Mouse (Mus musculus) hindbrain, embryonic 15.5 days (tissue): Measurements from ENCODE around the gene Fzd2. TPM values are rescaled to one million over a fixed set of nuclear protein-coding genes. Genes with fewer than 3 reads are reported as not detected.

ENCODE experiments used
- ATAC-seq: fragments of 200-750 bp; cut with Nextera tagmentation; 2 replicates; pipeline ENCODE4 v1.8.0; 2017; ENCODE audit warnings: low read depth, moderate number of reproducible peaks, moderate TSS enrichment; ENCODE audit not compliant: low FRiP score
- H3K27ac ChIP-seq: fragments of 300-500 bp; sonication (generic); replicated peaks from 2 replicates; pipeline ENCODE4 v1.5.1; 2015; ENCODE audit warnings: mild to moderate bottlenecking, inconsistent platforms
- H3K27me3 ChIP-seq: fragments of 300-500 bp; sonication (generic); 2 replicates; pipeline ENCODE4 v1.6.1; 2015; ENCODE audit warnings: control low read depth, inconsistent platforms
- H3K36me3 ChIP-seq: fragments of 300-500 bp; sonication (generic); 2 replicates; pipeline ENCODE4 v1.6.1; 2015; ENCODE audit warnings: control low read depth, inconsistent platforms
- H3K4me1 ChIP-seq: fragments of 300-500 bp; sonication (generic); replicated peaks from 2 replicates; pipeline ENCODE4 v1.6.1; 2015; ENCODE audit warnings: control low read depth, inconsistent platforms
- H3K4me2 ChIP-seq: fragments of 300-500 bp; sonication (generic); 2 replicates; pipeline ENCODE4 v1.6.1; 2015; ENCODE audit warnings: moderate library complexity, mild to moderate bottlenecking, inconsistent platforms
- H3K4me3 ChIP-seq: fragments of 300-500 bp; sonication (generic); 2 replicates; pipeline ENCODE4 v1.5.1; 2015; ENCODE audit warnings: mild to moderate bottlenecking, inconsistent platforms
- H3K9ac ChIP-seq: fragments of 300-500 bp; sonication (generic); 2 replicates; pipeline ENCODE4 v1.6.1; 2015; ENCODE audit warnings: inconsistent platforms
- H3K9me3 ChIP-seq: fragments of 300-500 bp; sonication (generic); 2 replicates; pipeline ENCODE4 v1.6.1; 2016; ENCODE audit warnings: control low read depth, inconsistent platforms
- WGBS: fragments of 180-500 bp; shearing (Covaris S2); methylation state at CpG from one replicate; pipeline ENCODE4 v1.1.7; 2015; 5-methylcytosine and 5-hydroxymethylcytosine counted together
- polyA plus RNA-seq: library from polyadenylated mRNA; unstranded; fragments of >200 nt; fragmentation: Nextera tagmentation; extraction: Ambion mirVana; gene quantifications from 2 replicates; pipeline ENCODE4 v1.2.1, GENCODE M21; 2015

The Fzd2 gene
- polyA plus RNA-seq, 1 experiment from 2014 or later = 7.9 TPM

DNA sequence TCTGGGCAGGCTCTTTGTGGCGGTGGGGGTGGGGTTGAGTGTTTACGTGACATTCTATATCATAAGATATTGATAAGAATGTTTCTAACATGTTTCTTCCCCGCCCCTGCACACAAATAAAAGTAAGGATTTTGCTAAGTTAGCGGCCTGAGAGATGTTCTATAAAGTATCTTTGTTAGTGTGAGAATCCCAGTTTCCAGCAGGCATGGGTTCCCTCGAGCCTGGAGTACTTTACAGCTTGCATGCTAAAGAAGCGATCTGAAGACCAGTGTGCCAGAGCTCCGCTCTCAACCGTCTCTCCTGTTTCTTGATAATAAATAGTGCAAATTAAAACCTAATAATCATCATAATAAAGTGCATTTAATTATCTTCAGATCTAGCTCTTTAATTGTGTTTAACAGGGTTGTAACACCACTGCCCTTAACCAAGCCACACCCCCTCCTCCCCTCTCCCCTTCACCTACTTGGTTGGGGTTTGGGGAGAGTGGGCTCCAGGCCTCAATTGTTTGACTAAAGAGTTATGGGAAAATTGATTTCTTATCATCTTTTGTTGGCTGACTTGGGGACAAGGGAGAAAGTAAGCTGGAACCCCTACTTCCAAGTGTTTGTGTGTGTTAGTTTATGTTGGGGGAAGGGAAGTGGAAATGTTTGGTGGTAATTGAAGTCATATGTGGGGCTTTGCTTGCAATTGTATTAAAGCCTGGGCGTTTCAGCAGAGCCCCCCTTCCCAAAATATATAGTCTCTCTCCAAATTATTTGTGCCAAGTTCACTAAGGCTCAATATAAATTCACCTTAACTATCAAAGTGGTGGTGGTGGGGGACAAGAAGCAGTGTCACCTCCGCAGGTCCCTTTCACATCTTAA lies 3.7 kb downstream of the Fzd2 start:
- H3K9ac ChIP-seq = no peak overlapping the region
- H3K27ac ChIP-seq = no peak overlapping the region
- H3K4me2 ChIP-seq = peak overlapping the region; percentile 95
- ATAC-seq = no peak
- peaks cover 39% of the 10 kb centered on the region for H3K4me1 ChIP-seq
- H3K36me3 ChIP-seq = no peaks in the 10 kb centered on the region
- WGBS = 19% methylated on average over 10 of the region's 10 CpGs
- peak overlapping the region; percentile 77 for H3K4me3 ChIP-seq
- no peaks in the 10 kb centered on the region for H3K9me3 ChIP-seq
- peaks cover 5% of the 10 kb centered on the region for H3K27me3 ChIP-seq

DNA sequence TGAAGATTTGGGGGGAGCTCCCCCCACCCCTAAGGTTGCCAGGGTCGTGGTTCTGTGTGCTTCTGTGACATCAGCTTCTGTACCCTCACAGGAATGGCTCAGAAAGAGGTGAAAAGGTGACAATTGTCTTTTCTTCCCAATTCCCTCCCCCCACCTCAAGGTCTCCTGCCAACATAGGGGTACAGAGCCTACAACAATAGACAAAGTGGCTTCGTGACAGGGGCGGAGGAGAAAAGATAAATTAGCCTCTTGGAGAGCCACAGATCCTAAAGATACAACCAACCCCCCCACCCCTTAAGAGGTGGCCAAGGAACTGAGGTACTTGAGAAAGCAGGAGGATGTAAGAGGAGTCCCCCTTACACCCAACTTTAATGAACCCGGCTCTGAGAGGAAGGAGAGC lies 4.5 kb downstream of the Fzd2 start:
- Histone ChIP-seq H3K4me1 (peaks cover 32% of the 10 kb centered on the region), H3K4me3 (no peak overlapping the region), H3K27me3 (peaks cover 5% of the 10 kb centered on the region), H3K9ac (no peak overlapping the region), H3K27ac (no peak overlapping the region), H3K9me3 (no peaks in the 10 kb centered on the region), H3K4me2 (peak overlapping the region; percentile 95; the same call in 1 of the 2 replicates), H3K36me3 (no peaks in the 10 kb centered on the region)
- WGBS = 34% methylated on average over 4 of the region's 4 CpGs
- no peak for ATAC-seq

DNA sequence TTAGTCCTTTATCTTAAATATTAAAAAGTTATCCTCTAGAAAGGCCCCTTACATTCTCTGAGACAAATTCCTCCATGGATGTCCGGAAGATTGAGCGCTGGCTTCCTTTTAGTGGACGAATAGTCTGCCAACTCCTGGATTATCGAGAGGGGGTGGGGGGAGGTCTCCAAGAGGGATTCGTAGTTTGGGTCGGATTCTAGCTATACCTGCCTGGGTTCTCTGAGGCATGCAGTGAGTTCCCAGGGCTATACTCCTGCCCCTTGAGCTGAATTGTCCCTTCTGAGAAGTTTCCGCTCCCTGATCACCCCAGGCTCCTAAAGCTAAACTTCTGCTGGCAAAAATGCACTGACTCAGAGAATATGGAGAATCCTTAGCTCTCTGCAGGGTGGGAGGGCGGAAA lies 5.3 kb downstream of the Fzd2 start:
- 58% methylated on average over 8 of the region's 8 CpGs for WGBS
- no peak overlapping the region for H3K4me3 ChIP-seq
- no peaks in the 10 kb centered on the region for H3K36me3 ChIP-seq
- H3K9ac ChIP-seq = no peak overlapping the region
- ATAC-seq = no peak
- H3K4me2 ChIP-seq = no peak overlapping the region
- peaks cover 5% of the 10 kb centered on the region for H3K27me3 ChIP-seq
- H3K4me1 ChIP-seq = peaks cover 30% of the 10 kb centered on the region
- no peak overlapping the region for H3K27ac ChIP-seq
- H3K9me3 ChIP-seq = no peaks in the 10 kb centered on the region

DNA sequence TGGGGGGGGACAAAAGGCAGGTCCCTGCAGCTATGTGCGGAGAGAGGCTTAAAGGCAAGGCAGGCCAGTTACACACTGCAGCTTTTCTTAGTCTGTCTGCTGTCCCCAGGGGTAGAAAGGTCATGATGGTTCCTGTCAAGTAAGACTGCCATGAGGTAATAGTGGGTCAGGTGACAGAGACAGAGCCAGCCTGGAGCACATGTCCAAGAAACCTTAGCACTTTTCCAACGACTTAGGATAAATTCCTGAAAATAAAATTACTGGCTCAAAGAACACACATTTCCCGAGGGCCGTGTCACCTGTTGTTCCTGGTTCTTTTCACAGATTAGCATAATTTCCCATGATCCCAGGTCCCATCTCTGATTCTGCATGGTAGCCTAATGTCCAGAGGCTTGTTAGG lies 6.1 kb downstream of the Fzd2 start:
- WGBS = 33% methylated on average over 4 of the region's 4 CpGs
- Histone ChIP-seq H3K27me3 (no peaks in the 10 kb centered on the region; the same call in 1 of the 2 replicates), H3K4me3 (no peak overlapping the region), H3K9ac (no peak overlapping the region), H3K4me1 (peaks cover 22% of the 10 kb centered on the region), H3K4me2 (no peak overlapping the region), H3K27ac (no peak overlapping the region), H3K9me3 (no peaks in the 10 kb centered on the region), H3K36me3 (no peaks in the 10 kb centered on the region)
- no peak for ATAC-seq

DNA sequence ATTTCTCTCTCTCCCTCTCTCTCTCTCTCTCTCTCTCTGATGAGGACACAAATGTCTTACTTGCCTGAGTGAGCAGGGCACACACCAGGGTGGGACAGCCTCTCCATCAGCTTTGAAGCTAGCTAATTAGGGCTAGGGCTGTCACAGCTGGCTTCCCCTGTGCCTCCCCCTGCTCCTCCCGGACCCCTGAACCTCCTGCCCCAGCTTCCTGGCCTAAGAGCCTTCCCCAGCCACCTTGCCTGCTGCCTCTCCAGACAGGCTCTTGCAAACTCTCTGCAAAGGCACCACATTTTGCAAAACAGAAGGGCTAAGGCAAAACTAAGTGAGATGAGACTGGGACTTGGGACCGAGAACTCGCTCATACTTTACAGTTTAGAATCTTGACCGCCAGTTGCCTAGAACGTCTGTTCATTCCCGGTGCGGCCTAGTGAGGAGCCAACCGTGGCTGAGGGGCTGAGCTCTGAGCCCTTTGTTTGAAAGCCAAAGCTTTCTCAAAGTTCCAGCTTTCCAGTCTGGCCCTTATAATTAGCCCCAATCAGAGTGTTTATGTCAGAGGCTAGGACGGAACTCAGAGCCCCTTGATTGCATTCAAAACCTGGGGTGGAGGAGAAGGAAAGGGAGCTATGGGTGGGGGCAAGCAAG lies 6.6 kb downstream of the Fzd2 start:
- no peaks in the 10 kb centered on the region for H3K9me3 ChIP-seq
- H3K4me3 ChIP-seq = no peak overlapping the region
- no peak overlapping the region for H3K4me2 ChIP-seq
- no peak for ATAC-seq
- 22% methylated on average over 9 of the region's 9 CpGs for WGBS
- peaks cover 17% of the 10 kb centered on the region for H3K4me1 ChIP-seq
- no peak overlapping the region for H3K9ac ChIP-seq
- no peak overlapping the region for H3K27ac ChIP-seq
- no peaks in the 10 kb centered on the region for H3K36me3 ChIP-seq
- no peaks in the 10 kb centered on the region; the same call in 1 of the 2 replicates for H3K27me3 ChIP-seq

DNA sequence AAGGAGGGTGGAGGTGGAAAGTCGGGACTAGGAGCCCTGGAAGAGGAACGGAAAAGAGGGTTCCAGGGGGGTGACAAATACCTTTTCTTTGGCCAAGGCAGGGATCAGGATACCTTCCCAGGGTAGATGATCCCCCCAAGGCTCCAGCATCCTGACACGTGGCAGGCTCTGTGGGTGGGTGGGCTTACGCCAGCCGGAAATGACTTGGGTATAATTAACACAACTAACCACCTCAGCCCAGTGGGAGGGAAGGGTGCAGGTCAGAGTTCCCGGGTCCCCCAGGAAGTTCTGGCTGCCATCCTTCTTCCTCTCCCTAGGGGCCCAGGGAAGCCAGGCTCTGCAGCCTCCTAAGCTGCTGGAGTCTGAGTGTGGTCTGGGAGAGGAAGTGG lies 7.1 kb downstream of the Fzd2 start:
- H3K9me3 ChIP-seq = no peaks in the 10 kb centered on the region
- H3K27me3 ChIP-seq = no peaks in the 10 kb centered on the region; the same call in 1 of the 2 replicates
- no peak overlapping the region for H3K4me3 ChIP-seq
- H3K4me2 ChIP-seq = no peak overlapping the region
- no peak overlapping the region for H3K27ac ChIP-seq
- no peak for ATAC-seq
- H3K4me1 ChIP-seq = peaks cover 12% of the 10 kb centered on the region; the same call in 1 of the 2 replicates
- 23% methylated on average over 6 of the region's 6 CpGs for WGBS
- no peaks in the 10 kb centered on the region for H3K36me3 ChIP-seq
- H3K9ac ChIP-seq = no peak overlapping the region

DNA sequence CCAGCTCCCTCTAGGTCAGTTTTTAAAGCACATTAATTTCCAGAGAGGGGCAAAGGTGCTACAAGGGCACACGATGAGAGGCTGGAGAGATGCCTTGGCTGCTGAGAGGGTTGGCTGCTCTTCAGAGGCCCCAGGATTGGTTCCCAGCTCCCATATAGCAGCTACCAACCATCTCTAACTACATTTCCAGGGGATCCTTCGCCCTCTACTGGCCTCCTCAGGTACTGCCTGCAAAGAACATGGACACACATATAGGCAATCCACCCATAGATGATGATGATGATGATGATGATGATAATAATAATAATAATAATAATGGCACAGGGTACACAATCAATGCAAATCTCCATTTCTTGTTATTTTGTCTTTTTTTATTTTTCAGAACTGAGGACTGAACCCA lies 15.3 kb downstream of the Fzd2 start:
- Histone ChIP-seq H3K4me3 (no peak overlapping the region), H3K9ac (no peak overlapping the region), H3K36me3 (no peaks in the 10 kb centered on the region), H3K27ac (no peak overlapping the region), H3K4me2 (no peak overlapping the region), H3K9me3 (no peaks in the 10 kb centered on the region), H3K4me1 (peaks cover 9% of the 10 kb centered on the region), H3K27me3 (no peaks in the 10 kb centered on the region)
- 69% methylated on average over 2 of the region's 2 CpGs for WGBS
- ATAC-seq = no peak

DNA sequence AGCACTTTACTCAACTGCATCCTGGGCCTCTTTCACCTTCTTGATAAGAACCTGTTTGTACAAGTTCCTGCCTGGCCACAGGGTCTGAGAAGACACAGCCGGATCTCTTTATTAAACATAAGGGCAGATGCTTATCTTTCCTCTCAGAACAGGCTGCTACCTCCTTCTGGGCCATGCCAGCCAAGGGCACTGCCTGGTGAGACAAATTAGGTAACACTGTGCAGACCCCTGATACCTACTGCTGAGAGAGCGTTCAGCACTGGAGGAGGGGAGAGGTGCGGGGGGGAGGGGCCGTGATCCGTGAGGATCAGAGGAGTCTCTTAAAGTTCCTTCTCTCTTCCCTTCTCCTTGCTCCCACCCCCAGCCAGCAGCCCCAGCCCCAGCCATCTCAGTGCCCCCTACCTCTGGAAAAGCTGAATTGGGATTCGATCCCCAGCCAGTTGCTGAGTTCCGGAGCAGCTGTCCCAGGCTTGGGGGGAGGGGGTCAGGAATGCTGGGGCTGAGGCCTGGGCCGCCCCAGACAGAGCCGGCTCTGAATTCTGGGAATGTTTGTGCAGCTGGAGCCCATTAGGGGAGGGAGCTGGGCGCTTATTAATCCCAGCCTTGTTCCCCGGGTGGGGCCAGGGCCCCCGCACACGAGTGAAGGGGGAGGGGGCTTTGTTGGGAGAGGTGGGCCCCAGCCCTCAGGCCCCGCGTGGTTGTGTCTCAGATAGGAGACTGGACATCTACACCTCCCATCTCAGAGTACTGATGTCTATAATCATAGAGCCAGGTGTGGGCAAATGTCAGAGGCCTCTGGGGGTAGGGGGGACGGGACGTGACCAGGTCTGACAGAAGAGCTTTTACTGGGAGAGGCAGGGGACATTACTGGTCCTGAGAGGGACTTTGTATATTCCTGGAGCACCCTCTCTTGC lies 19.9 kb downstream of the Fzd2 start:
- 14% methylated on average over 16 of the region's 17 CpGs for WGBS
- Histone ChIP-seq H3K9ac (no peak overlapping the region), H3K4me2 (no peak overlapping the region), H3K4me1 (peaks cover 18% of the 10 kb centered on the region), H3K4me3 (no peak overlapping the region), H3K27me3 (no peaks in the 10 kb centered on the region), H3K9me3 (no peaks in the 10 kb centered on the region), H3K27ac (0 out of 2 replicates have a peak overlapping the region, but pooled peaks have one; percentile 5), H3K36me3 (no peaks in the 10 kb centered on the region)
- peak; percentile 69 for ATAC-seq

DNA sequence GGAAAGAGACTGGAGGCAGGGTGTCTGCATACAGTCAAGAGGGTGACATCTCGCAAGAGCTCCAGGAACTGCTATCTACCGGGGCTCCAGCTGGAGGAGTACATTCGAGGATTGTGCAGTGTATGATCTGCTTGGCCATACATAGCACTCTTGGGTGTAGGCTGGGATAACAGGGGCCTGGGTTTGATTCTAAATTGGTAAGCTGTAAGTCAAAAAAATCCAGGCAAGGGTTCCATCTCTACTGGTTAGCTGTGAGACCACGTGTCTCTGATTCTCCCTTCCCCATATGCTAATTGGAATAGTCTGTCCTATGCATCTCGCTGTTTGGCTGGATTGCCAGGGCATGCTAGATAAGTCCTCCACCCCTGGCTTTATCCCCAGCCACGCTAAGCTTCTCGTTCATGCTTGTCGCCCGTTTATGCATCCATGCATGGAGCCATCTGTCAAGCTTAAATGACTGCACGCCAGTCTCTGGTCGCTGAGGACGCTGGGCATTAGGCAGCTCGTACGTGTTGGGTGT lies 20.8 kb downstream of the Fzd2 start:
- 21% methylated on average over 14 of the region's 14 CpGs for WGBS
- ATAC-seq = peak; percentile 76
- H3K4me2 ChIP-seq = peak overlapping the region; percentile 41
- H3K36me3 ChIP-seq = no peaks in the 10 kb centered on the region
- 0 out of 2 replicates have a peak overlapping the region, but pooled peaks have one; percentile 12 for H3K27ac ChIP-seq
- no peaks in the 10 kb centered on the region for H3K27me3 ChIP-seq
- peak overlapping the region; percentile 5; the same call in 1 of the 2 replicates for H3K4me3 ChIP-seq
- H3K9ac ChIP-seq = no peak overlapping the region
- no peaks in the 10 kb centered on the region for H3K9me3 ChIP-seq
- peaks cover 18% of the 10 kb centered on the region for H3K4me1 ChIP-seq

DNA sequence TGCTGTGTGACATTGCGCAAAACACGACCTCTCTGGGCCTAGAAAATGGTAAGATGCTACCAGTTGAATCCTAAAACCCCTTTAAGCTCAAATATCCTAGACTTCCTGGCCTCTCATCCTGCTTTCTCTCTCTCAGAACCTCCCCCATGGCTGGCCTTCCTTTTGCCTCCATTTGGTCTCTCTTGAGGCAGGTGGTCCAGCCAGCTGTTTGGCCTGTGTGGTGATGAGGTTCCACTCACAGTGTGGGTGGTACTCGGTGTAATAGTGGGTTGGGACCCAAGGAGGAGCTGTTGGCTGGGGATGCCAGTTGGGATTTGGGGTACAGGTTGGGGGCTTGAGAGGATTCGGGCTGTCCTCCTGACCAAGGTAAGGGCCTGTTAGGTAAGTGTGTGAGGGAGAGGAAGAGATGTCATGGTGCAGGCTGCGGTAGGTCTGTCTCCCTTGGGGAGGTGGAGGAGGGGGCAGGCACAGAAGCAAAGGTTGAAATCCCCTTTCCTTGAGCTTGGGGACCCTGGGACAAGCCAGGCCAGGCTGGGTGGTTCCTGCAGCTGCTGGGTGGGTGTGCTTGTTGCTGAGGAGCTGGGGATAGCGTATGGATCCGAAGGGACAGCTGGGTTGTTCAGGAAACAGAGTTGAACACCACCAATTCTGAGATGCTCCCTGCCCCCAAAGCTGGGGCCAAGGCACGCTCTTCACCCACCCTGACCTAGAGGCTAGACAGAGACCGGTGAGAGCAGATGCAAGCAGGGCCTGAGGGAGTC lies 23.2 kb downstream of the Fzd2 start:
- 88% methylated on average over 9 of the region's 9 CpGs for WGBS
- Histone ChIP-seq H3K9me3 (no peaks in the 10 kb centered on the region), H3K4me3 (no peak overlapping the region), H3K36me3 (no peaks in the 10 kb centered on the region), H3K4me2 (no peak overlapping the region), H3K4me1 (peaks cover 18% of the 10 kb centered on the region), H3K27me3 (0 out of 2 replicates have a peak, but pooled peaks cover 1% of the 10 kb centered on the region), H3K27ac (no peak overlapping the region), H3K9ac (no peak overlapping the region)
- no peak for ATAC-seq

DNA sequence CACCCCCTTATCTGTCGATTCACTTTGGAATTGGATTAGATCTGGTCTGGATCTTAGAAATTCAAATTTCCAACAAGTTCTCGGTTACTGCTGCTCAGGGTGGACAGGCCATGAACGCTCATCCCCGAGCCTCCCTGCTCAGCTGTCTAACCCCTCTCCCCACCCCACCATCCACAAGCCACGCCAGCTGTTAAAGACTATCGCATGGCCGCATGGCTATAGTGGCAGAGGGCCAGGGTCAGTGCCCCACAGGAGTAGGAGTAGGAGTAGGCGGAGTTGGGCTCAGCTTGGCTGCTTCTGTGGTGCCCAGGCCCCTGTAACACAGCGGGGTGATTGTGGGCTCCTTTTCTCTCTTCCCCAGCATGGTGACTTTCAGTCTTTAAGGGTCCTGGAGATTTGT lies 24.3 kb downstream of the Fzd2 start:
- Histone ChIP-seq H3K4me3 (no peak overlapping the region), H3K36me3 (no peaks in the 10 kb centered on the region), H3K27me3 (0 out of 2 replicates have a peak, but pooled peaks cover 3% of the 10 kb centered on the region), H3K4me2 (no peak overlapping the region), H3K4me1 (peaks cover 22% of the 10 kb centered on the region), H3K9ac (no peak overlapping the region), H3K27ac (no peak overlapping the region), H3K9me3 (no peaks in the 10 kb centered on the region)
- ATAC-seq = no peak
- 50% methylated on average over 9 of the region's 9 CpGs for WGBS
